Mouse (Mus musculus): ENCODE results near the gene Pecam1. TPM values are rescaled to one million over a fixed set of nuclear protein-coding genes. Genes with fewer than 3 reads are reported as not detected.

Pecam1 gene
- polyA plus RNA-seq, 1 experiment from 2014 or later: 6.1 TPM

DNA sequence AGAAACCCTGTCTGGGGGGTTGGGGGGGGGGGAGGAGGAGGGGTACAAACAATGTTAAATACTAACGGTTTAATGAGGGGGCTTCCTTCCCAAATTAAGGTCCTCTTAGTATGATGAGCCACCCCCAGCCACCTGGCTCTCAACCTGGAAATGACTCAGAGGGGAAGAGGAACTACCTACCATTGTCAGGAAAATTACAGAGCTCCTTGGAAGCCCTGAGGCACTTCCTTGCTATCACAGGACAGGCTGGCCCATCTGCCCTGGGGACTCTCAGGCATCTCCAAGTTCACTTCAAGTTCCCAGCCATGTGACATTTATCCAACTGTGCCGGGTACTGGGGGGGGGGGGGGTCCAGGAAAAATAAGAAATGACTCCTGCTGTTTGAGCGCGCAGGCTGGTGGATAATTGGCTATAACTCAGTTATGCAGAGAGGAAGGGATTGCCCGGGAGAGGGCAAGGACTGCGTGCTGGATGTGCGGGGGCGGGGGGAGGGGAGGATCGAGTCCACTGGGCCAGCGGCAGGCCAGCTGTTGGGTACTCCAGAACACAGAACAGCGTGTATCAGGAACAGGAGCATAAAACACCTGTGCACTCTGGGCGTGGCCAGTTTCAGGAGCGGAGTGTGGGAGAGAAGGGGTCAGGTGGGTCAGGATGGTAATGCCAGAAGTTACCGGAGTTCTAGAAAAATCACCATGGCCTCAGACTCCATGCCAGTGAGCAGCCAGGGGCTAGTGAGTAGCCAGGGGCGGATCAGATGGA, 41.0 kb downstream of the Pecam1 start:
- Histone ChIP-seq H3K9me3 (replicated peaks) (no peaks in the 10 kb centered on the region), H3K4me2 (no peak overlapping the region), H3K27me3 (no peaks in the 10 kb centered on the region), H3K4me3 (replicated peaks) (no peak overlapping the region), H3K9ac (no peak overlapping the region), H3K36me3 (no peaks in the 10 kb centered on the region), H3K27ac (no peak overlapping the region), H3K4me1 (replicated peaks) (peaks cover 7% of the 10 kb centered on the region; the same call in 1 of the 2 replicates)
- DNase-seq (no peak), ATAC-seq (ENCODE audit: low read depth) (no peak)
- 62% methylated on average over 15 of the region's 15 CpGs for WGBS (ENCODE audit: insufficient replicate concordance)

DNA sequence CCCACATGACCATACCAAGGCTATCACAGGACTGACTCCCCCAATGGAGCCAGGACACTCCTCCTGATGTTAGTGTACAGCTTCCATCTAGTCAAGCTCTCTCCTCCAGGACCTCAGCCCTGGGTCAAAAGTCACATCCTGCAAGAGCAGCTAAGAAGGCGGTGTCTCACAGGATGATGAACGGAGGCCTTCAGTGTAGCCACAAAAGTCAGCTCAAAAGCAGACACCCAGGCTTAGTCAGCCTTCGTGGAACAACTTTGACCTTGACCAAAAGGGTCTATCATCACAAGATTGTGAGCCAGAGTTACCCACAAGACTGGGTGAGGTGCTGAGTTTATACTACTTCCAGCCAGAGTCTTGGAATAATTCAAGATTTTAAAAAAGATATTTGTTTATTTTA, 42.6 kb downstream of the Pecam1 start:
- Histone ChIP-seq H3K9me3 (replicated peaks) (no peaks in the 10 kb centered on the region), H3K4me1 (replicated peaks) (peaks cover 10% of the 10 kb centered on the region; the same call in 1 of the 2 replicates), H3K4me2 (no peak overlapping the region), H3K27ac (no peak overlapping the region), H3K36me3 (no peaks in the 10 kb centered on the region), H3K9ac (no peak overlapping the region), H3K4me3 (replicated peaks) (no peak overlapping the region), H3K27me3 (no peaks in the 10 kb centered on the region)
- no peak for ATAC-seq (ENCODE audit: low read depth)
- WGBS (ENCODE audit: insufficient replicate concordance): 56% methylated on average over 3 of the region's 3 CpGs
- DNase-seq: no peak

DNA sequence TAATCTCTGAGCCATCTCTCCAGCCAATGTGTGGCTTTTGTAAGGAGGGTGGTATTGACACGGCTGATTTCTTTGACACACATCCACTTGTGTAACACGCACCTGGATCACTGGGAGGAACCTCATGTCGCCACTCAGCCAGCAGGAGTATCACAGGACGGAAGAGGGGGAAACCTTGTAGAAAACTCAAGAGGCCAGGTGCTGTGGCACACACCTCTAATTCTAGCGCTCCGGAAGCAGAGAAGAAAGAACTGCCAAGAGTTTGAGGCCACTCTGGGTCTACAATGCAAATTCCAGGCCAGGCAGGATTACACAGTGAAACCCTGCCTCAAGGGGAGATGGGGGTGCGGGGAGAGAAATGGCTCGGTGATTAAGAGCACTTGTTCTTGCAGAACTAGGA, 43.3 kb downstream of the Pecam1 start:
- no peak for ATAC-seq (ENCODE audit: low read depth)
- Histone ChIP-seq H3K4me3 (replicated peaks) (no peak overlapping the region), H3K9ac (no peak overlapping the region), H3K4me2 (no peak overlapping the region), H3K27me3 (no peaks in the 10 kb centered on the region), H3K4me1 (replicated peaks) (peaks cover 15% of the 10 kb centered on the region), H3K27ac (no peak overlapping the region), H3K9me3 (replicated peaks) (no peaks in the 10 kb centered on the region), H3K36me3 (no peaks in the 10 kb centered on the region)
- WGBS (ENCODE audit: insufficient replicate concordance): 70% methylated on average over 8 of the region's 8 CpGs
- no peak for DNase-seq

DNA sequence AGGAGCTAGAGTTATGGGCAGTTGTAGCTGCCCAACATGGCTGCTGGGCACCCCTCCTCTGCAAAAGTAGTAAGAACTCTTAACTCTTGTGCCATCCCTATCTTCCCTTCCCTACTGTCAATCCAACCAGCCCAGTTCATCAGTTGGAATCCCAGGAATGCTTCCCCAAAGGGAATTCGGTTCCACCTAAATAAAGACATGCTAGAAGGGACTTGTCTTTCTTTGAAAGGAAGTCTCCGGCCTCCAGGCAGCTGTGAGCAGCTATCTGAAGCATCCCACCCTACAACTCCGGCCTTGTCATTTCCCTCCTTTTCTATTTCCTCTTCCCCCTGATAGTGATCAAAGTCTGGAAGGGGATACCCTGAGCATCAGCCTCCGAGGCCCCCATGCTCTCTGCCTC, 44.2 kb downstream of the Pecam1 start:
- Histone ChIP-seq H3K4me1 (replicated peaks) (peaks cover 18% of the 10 kb centered on the region), H3K36me3 (no peaks in the 10 kb centered on the region), H3K27ac (no peak overlapping the region), H3K9me3 (replicated peaks) (no peaks in the 10 kb centered on the region), H3K9ac (no peak overlapping the region), H3K27me3 (no peaks in the 10 kb centered on the region), H3K4me3 (replicated peaks) (no peak overlapping the region), H3K4me2 (no peak overlapping the region)
- no peak for DNase-seq
- WGBS (ENCODE audit: insufficient replicate concordance): 17% methylated on average over 4 of the region's 4 CpGs
- no peak for ATAC-seq (ENCODE audit: low read depth)

DNA sequence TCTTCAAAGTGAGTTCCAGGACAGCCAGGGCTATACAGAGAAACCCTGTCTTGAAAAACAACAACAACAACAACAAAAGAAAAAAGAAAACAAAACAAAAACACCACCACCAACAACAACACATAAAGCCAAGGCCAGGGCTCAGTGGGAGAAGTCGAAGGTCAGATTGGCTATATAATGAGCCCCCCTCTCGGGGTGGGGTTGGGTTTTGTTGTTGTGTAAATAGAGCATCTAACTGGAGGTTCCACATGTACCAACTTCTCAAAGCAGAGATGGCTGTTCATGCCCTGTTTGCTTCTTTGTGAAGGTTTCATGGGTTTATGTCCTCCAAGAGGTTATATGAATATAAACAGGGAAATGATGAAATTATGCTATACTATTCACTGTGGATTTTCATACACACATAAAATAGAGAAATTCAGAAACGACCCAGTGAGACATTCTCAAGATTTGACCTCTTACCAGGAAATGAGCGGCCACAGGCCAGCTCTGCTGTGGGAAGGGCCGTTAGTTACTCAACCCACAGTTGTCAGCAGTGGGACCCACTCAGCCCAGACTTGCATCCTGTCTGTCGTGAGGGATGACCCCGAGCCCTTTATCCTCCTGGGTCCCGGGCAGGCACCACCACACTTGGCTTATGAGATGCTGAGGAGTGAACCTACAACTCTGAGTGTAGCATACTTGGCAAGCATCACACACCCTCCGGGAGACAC, 45.9 kb downstream of the Pecam1 start:
- H3K4me2 ChIP-seq: no peak overlapping the region
- no peaks in the 10 kb centered on the region for H3K27me3 ChIP-seq
- H3K4me3 ChIP-seq (replicated peaks): no peak overlapping the region
- no peaks in the 10 kb centered on the region for H3K36me3 ChIP-seq
- no peaks in the 10 kb centered on the region for H3K9me3 ChIP-seq (replicated peaks)
- ATAC-seq (ENCODE audit: low read depth) (no peak), DNase-seq (no peak)
- H3K9ac ChIP-seq: no peak overlapping the region
- WGBS (ENCODE audit: insufficient replicate concordance): 52% methylated on average over 9 of the region's 9 CpGs
- H3K4me1 ChIP-seq (replicated peaks): peaks cover 17% of the 10 kb centered on the region
- H3K27ac ChIP-seq: no peak overlapping the region

DNA sequence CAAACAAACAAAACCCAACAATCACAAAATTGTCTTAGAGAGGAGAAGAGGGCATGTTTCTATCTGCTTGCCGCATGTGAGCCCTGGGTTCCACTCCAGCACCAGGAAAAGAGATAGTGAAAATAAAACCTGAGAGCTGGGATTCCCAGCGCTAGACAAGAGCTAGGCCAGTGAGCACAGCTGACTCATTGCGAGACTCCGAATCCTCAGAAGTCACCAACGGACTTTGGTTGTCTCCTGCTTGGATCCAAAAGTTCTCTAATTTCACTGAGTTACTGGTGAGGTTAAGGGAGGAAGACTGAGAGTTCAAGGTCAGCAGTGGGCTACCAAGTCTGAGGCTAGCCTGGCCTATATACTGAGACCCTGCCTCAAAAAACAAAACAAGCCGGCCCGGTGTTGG, 46.5 kb downstream of the Pecam1 start:
- WGBS (ENCODE audit: insufficient replicate concordance): 68% methylated on average over 7 of the region's 7 CpGs
- no peaks in the 10 kb centered on the region for H3K27me3 ChIP-seq
- H3K4me2 ChIP-seq: no peak overlapping the region
- no peak overlapping the region for H3K4me3 ChIP-seq (replicated peaks)
- H3K9ac ChIP-seq: no peak overlapping the region
- H3K36me3 ChIP-seq: no peaks in the 10 kb centered on the region
- H3K4me1 ChIP-seq (replicated peaks): peaks cover 14% of the 10 kb centered on the region; the same call in 1 of the 2 replicates
- ATAC-seq (ENCODE audit: low read depth) (no peak), DNase-seq (no peak)
- H3K27ac ChIP-seq: no peak overlapping the region
- H3K9me3 ChIP-seq (replicated peaks): no peaks in the 10 kb centered on the region

DNA sequence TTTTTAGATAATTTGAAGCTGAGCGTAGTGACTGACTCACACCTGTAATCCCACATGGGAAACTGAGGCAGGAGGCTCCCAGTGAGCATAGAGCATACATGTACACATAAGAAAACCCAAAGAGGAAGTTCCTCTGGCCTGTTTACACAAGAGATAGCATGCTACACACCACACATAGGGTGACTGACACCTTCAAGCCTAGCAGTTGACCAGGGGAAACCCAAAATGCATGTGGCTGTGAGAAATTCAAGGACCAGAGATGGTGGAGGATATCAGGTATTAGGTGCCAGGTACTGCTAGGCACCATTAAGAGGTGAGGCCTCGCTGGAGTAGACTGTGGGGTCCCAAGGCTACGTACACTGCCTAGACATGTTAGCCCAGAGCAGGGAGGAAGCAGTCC, 47.8 kb downstream of the Pecam1 start:
- DNase-seq (no peak), ATAC-seq (ENCODE audit: low read depth) (no peak)
- Histone ChIP-seq H3K36me3 (no peaks in the 10 kb centered on the region), H3K27ac (no peak overlapping the region; the same call in 1 of the 2 replicates), H3K4me1 (replicated peaks) (peaks cover 14% of the 10 kb centered on the region; the same call in 1 of the 2 replicates), H3K4me3 (replicated peaks) (no peak overlapping the region), H3K4me2 (no peak overlapping the region), H3K9ac (no peak overlapping the region), H3K27me3 (no peaks in the 10 kb centered on the region), H3K9me3 (replicated peaks) (no peaks in the 10 kb centered on the region)
- WGBS (ENCODE audit: insufficient replicate concordance): 69% methylated on average over 3 of the region's 3 CpGs

DNA sequence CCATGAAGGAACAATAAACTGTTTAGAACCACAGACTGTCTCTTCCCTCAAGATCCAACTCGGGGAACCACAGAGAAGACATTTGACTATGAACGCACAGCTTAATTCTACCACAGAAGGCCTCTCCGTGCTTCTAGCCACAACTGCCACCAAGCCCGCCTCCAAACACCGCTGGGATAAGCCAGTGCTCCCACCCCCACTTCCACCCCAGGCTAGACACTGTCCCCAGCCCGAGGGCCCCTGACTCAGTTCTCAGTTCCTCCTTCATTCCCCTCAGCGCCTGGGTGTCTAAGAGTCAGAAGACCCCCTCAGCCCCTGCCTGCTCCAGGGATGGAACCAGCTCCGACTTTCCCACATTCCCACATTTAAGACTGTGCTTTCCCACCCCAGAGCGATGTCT, 48.8 kb downstream of the Pecam1 start:
- WGBS (ENCODE audit: insufficient replicate concordance): 37% methylated on average over 9 of the region's 9 CpGs
- Histone ChIP-seq H3K36me3 (no peaks in the 10 kb centered on the region), H3K4me3 (replicated peaks) (no peak overlapping the region), H3K9me3 (replicated peaks) (no peaks in the 10 kb centered on the region), H3K4me1 (replicated peaks) (peaks cover 14% of the 10 kb centered on the region; the same call in 1 of the 2 replicates), H3K4me2 (no peak overlapping the region), H3K27me3 (no peaks in the 10 kb centered on the region), H3K27ac (no peak overlapping the region; the same call in 1 of the 2 replicates), H3K9ac (no peak overlapping the region)
- DNase-seq (no peak), ATAC-seq (ENCODE audit: low read depth) (no peak)

DNA sequence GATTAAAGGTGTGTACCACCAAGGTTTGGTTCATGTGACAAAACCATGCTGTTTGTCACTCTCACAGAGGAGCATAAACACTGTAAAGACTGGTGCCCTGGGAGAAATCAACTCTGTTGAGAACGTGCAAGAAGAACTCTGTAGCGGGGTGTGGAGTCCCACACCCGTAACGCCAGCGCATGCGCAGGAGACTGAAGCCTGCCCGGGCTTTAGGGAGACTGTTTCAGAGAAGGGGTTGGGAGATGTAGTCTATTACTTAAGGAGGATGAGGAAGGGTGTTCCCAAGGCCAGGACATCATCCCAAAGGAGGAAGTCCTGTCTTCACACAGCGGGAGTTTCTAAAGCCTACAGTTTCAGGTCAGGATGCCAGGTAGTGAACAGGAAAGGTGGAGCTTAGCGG, 51.3 kb downstream of the Pecam1 start:
- Histone ChIP-seq H3K9ac (no peak overlapping the region), H3K27ac (no peak overlapping the region), H3K4me3 (replicated peaks) (no peak overlapping the region), H3K4me1 (replicated peaks) (peaks cover 23% of the 10 kb centered on the region; the same call in 1 of the 2 replicates), H3K9me3 (replicated peaks) (no peaks in the 10 kb centered on the region), H3K27me3 (no peaks in the 10 kb centered on the region), H3K36me3 (no peaks in the 10 kb centered on the region), H3K4me2 (no peak overlapping the region)
- DNase-seq (no peak), ATAC-seq (ENCODE audit: low read depth) (no peak)
- 80% methylated on average over 9 of the region's 9 CpGs for WGBS (ENCODE audit: insufficient replicate concordance)

DNA sequence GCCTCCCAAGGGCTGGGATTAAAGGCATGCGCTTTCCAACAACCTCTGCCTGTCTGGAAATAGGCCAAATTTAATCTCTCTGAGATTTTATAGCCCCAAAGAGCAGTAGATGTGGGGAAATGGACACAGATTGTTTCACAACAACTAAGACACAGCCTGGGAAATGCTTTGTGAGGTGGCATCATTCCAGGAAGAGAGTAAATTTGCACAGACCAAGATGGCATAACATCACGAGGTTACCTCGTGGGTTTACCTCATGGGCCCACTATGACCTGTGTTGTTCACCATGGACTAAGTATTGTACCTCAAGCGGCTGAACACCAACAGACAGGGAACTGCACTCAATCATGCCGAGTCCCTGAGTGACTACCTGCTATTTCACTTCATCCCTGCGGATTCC, 52.1 kb downstream of the Pecam1 start:
- no peak for ATAC-seq (ENCODE audit: low read depth)
- Histone ChIP-seq H3K9me3 (replicated peaks) (no peaks in the 10 kb centered on the region), H3K9ac (no peak overlapping the region), H3K4me3 (replicated peaks) (no peak overlapping the region), H3K27me3 (no peaks in the 10 kb centered on the region), H3K4me2 (no peak overlapping the region), H3K36me3 (no peaks in the 10 kb centered on the region), H3K27ac (no peak overlapping the region), H3K4me1 (replicated peaks) (peaks cover 19% of the 10 kb centered on the region; the same call in 1 of the 2 replicates)
- 72% methylated on average over 6 of the region's 6 CpGs for WGBS (ENCODE audit: insufficient replicate concordance)
- no peak for DNase-seq

DNA sequence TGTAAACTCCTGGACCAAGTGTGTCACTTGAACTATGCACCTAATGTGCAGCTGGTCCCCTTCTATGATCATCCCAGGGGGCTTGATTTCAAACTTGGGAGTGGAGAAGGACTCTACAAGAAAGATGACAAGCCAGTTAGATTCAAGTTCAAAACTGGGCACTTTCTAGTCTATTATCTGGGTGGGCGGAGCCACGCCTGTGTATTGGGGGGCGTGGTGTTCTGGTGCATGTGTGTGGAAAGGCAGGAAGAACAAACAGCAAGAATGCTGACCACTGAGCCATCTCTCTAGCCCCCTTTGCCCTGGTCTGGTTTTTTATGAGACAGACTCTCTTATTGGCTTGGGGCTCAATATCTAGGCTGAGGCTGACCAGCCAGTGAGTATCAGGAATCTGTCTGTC, 54.5 kb downstream of the Pecam1 start:
- Histone ChIP-seq H3K27me3 (no peaks in the 10 kb centered on the region), H3K4me1 (replicated peaks) (peaks cover 9% of the 10 kb centered on the region; the same call in 1 of the 2 replicates), H3K36me3 (no peaks in the 10 kb centered on the region), H3K4me2 (no peak overlapping the region), H3K9ac (no peak overlapping the region), H3K27ac (no peak overlapping the region), H3K9me3 (replicated peaks) (no peaks in the 10 kb centered on the region), H3K4me3 (replicated peaks) (no peak overlapping the region)
- ATAC-seq (ENCODE audit: low read depth) (no peak), DNase-seq (no peak)
- WGBS (ENCODE audit: insufficient replicate concordance): 60% methylated on average over 3 of the region's 3 CpGs

Data from liver, embryonic 13.5 days (tissue).